Mouse (Mus musculus) ES-Bruce4 (cell line): ENCODE results near the gene Capn11.

Experiments used
- CTCF ChIP-seq: IDR thresholded peaks from one replicate; pipeline ENCODE4 v1.8.1; 2011; ENCODE audit warnings: low read depth, low read length
- EP300 ChIP-seq: IDR thresholded peaks from 2 replicates; pipeline ENCODE4 v1.6.1; 2011; ENCODE audit warnings: low read depth, low read length; ENCODE audit not compliant: insufficient read depth
- POLR2A ChIP-seq: IDR thresholded peaks from one replicate; pipeline ENCODE4 v1.8.1; 2011; ENCODE audit warnings: low read length; ENCODE audit not compliant: insufficient read depth

- TF ChIP-seq POLR2A = no peak
- no peak for TF ChIP-seq CTCF
- no peak for TF ChIP-seq EP300
Observed at GRCm38 (mm10) chr17:45693812-45694565, 34.9 kb upstream of the Capn11 start.
